Comparison of ENCODE assay signal across 8 mouse cellular contexts in genomic region chr9:107612191-107612944, GRCm38 (mm10). TPM values are rescaled to one million over a fixed set of nuclear protein-coding genes. Genes with fewer than 3 reads are reported as not detected.
DNase-seq lines count a peak whose midpoint lies in the region; ATAC-seq and TF ChIP-seq lines count a peak whose summit lies in the region.

No protein-coding gene starts in this region.

- no peaks in the 10 kb centered on the region for H3K9me3 ChIP-seq in hindbrain, embryonic 16.5 days (ENCODE audit: control insufficient read depth, low read length)

- H3K9ac ChIP-seq in hindbrain, embryonic 16.5 days (ENCODE audit: low read depth, low read length): peak overlapping the region; percentile 77

- H3K36me3 ChIP-seq in hindbrain, embryonic 16.5 days (ENCODE audit: control insufficient read depth, insufficient read depth, low read length): peaks cover 23% of the 10 kb centered on the region

- H3K4me2 ChIP-seq in hindbrain, embryonic 16.5 days (ENCODE audit: low read length): peak overlapping the region; percentile 87

- peak overlapping the region; percentile 99 for H3K27ac ChIP-seq in hindbrain, embryonic 16.5 days (ENCODE audit: low read depth, low read length)
- H3K27ac ChIP-seq in left cerebral cortex, adult 2 months: peak overlapping the region; percentile 100

- peak; percentile 96 for DNase-seq in T-cell, adult 2 months (ENCODE audit: low spot score)
- peak; percentile 99 to 100 for DNase-seq in cerebellum, postnatal 36 days
- peak; percentile 99 for DNase-seq in frontal cortex, postnatal 36 days (ENCODE audit: low spot score in 2 of 2)
- DNase-seq in left cerebral cortex, adult 2 months (ENCODE audit: extremely low spot score in 1 of 2, low spot score in 2 of 2): peak; percentile 99 to 100
- peak; percentile 98 for DNase-seq in right cerebral cortex, adult 2 months (ENCODE audit: low spot score in 2 of 2)
- peak; percentile 99 for DNase-seq in urinary bladder, postnatal 14 days (ENCODE audit: low spot score)

- peak; percentile 94 for ATAC-seq in hindbrain, embryonic 16.5 days
- peak; percentile 94 for ATAC-seq in megakaryocyte, adult 5-6 weeks (ENCODE audit: poor library complexity, severe bottlenecking)

- WGBS in hindbrain, embryonic 16.5 days: 3% methylated on average over 31 of the region's 48 CpGs

- intact Hi-C loops in left cerebral cortex, adult 2 months (cut with DNase I): loop anchor here (1.0 kb wide), 2 partner anchors 22 to 25 kb away; partner anchors contain the start of gene Ifrd2

- no peaks in the 10 kb centered on the region for H3K27me3 ChIP-seq in hindbrain, embryonic 16.5 days (replicated peaks; ENCODE audit: control insufficient read depth, insufficient read depth, low read length)

- peaks cover 11% of the 10 kb centered on the region for H3K4me1 ChIP-seq in hindbrain, embryonic 16.5 days (ENCODE audit: control insufficient read depth, insufficient read depth, low read depth, low read length)

- peak; percentile 96 for TF ChIP-seq CTCF in left cerebral cortex, adult 2 months (IDR thresholded peaks at IDR 0.05)

- peak overlapping the region; percentile 44 for H3K4me3 ChIP-seq in hindbrain, embryonic 16.5 days (ENCODE audit: low read length)
- peak overlapping the region; percentile 51 for H3K4me3 ChIP-seq in left cerebral cortex, adult 2 months

RNA-seq across cellular contexts. Expression of gene Sema3b, which starts 3.3 kb away (rescaled TPM):
- polyA plus RNA-seq in hindbrain, embryonic 16.5 days (2015; fragmentation: Nextera tagmentation; extraction: Ambion mirVana): 5.6 and 7.0 TPM in 2 replicates
- total RNA-seq in left cerebral cortex, adult 2 months (2021): 1 to 10 TPM; 3.3 to 4.1 TPM
- not detected in 2 replicates for total RNA-seq in megakaryocyte, adult 5-6 weeks (2015)
- 0.08 TPM in 1 of 2 replicates, not detected in the other for total RNA-seq in megakaryocyte, adult 5-6 weeks (2017)

RNA-seq across cellular contexts. Expression of gene Gnai2, which starts 22.8 kb away (rescaled TPM):
- polyA plus RNA-seq in hindbrain, embryonic 16.5 days (2015; fragmentation: Nextera tagmentation; extraction: Ambion mirVana): 302 and 317 TPM in 2 replicates
- total RNA-seq in left cerebral cortex, adult 2 months (2021): 100 to 1,000 TPM; 201 to 213 TPM
- total RNA-seq in megakaryocyte, adult 5-6 weeks (2015): 749 and 768 TPM in 2 replicates
- 859 and 871 TPM in 2 replicates for total RNA-seq in megakaryocyte, adult 5-6 weeks (2017)

RNA-seq across cellular contexts. Expression of gene Ifrd2, which starts 24.9 kb away (rescaled TPM):
- polyA plus RNA-seq in hindbrain, embryonic 16.5 days (2015; fragmentation: Nextera tagmentation; extraction: Ambion mirVana): 13.5 and 16.9 TPM in 2 replicates
- 10 to 100 TPM; 10.5 to 10.9 TPM for total RNA-seq in left cerebral cortex, adult 2 months (2021)
- 6.8 and 11.1 TPM in 2 replicates for total RNA-seq in megakaryocyte, adult 5-6 weeks (2015)
- total RNA-seq in megakaryocyte, adult 5-6 weeks (2017): 8.7 and 9.9 TPM in 2 replicates

RNA-seq across cellular contexts. Expression of gene Hyal3, which starts 31.8 kb away (rescaled TPM):
- polyA plus RNA-seq in hindbrain, embryonic 16.5 days (2015; fragmentation: Nextera tagmentation; extraction: Ambion mirVana): 2.7 and 2.9 TPM in 2 replicates
- total RNA-seq in left cerebral cortex, adult 2 months (2021): 1 to 10 TPM in 1 of 2 experiments, under 1 TPM in 1; 0.97 to 1.2 TPM
- total RNA-seq in megakaryocyte, adult 5-6 weeks (2015): 1.5 and 1.9 TPM in 2 replicates
- 0.18 and 0.57 TPM in 2 replicates for total RNA-seq in megakaryocyte, adult 5-6 weeks (2017)

RNA-seq across cellular contexts. Expression of gene Naa80, which starts 33.7 kb away (rescaled TPM):
- 17.1 and 22.7 TPM in 2 replicates for polyA plus RNA-seq in hindbrain, embryonic 16.5 days (2015; fragmentation: Nextera tagmentation; extraction: Ambion mirVana)
- total RNA-seq in left cerebral cortex, adult 2 months (2021): 10 to 100 TPM; 11.3 to 12.6 TPM
- total RNA-seq in megakaryocyte, adult 5-6 weeks (2015): 7.2 and 15.3 TPM in 2 replicates
- total RNA-seq in megakaryocyte, adult 5-6 weeks (2017): 6.9 and 10.1 TPM in 2 replicates

Comparison
In these comparisons a context has a peak if more than half of its experiments do, and no peak if none do; other contexts are left out.
1. Peak in every context shown above with its lines: DNase-seq, ATAC-seq, H3K4me3 ChIP-seq and H3K27ac ChIP-seq.